Comparison of ENCODE assay signal across 10 mouse cellular contexts in the genomic region with DNA sequence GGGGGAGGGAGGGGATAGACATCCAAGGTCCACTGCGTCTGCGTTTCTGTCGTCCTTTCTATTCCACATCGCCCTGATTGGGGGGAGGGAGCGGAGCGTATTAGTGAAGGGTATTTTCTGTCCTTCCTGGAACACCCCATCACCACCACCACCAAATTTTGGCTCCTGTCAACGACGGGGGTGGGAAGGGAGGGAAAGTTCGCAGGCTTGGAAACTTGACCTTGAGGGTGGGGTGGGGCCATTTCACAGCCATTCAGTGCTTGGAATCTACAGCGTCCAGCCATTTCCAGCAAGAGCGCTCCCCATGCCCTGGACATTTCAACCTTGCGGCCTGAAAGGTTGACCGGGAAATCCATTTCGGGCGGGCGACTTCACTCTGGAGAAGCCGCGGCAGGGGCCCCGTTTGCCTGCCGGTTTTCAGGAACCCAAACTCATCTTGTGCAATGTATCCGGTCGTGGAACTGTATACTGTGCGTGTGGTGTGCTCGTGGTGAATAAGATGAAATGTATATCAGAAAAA. TPM values are rescaled to one million over a fixed set of nuclear protein-coding genes. Genes with fewer than 3 reads are reported as not detected.
DNase-seq lines count a peak whose midpoint lies in the region; ATAC-seq lines count a peak whose summit lies in the region.
"Had no signal": no experiment of that assay in that cellular context is flagged by ENCODE, and none has a peak within 500 bp of the region (broad histone marks: within the 10 kb centered on the region; RNA-seq: fewer than 3 reads in every experiment).

No protein-coding gene starts in this region.

- no peaks in the 10 kb centered on the region for H3K36me3 ChIP-seq in liver, embryonic 11.5 days (ENCODE audit: control insufficient read depth, insufficient read depth, low read length)
- no peaks in the 10 kb centered on the region for H3K36me3 ChIP-seq in hindbrain, embryonic 12.5 days
- H3K36me3 ChIP-seq: G1E had no signal

- H3K27ac ChIP-seq in liver, embryonic 11.5 days (ENCODE audit: low read depth, low read length), result no peak overlapping the region
- H3K27ac ChIP-seq in hindbrain, embryonic 12.5 days, result peak overlapping the region; percentile 70

- 0 out of 2 replicates have a peak overlapping the region, but pooled peaks have one; percentile 7 for H3K4me3 ChIP-seq in liver, embryonic 11.5 days (ENCODE audit: low read depth, low read length)
- peak overlapping the region; percentile 49 for H3K4me3 ChIP-seq in hindbrain, embryonic 12.5 days

- H3K4me2 ChIP-seq in liver, embryonic 11.5 days, result no peak overlapping the region; the same call in 1 of the 2 replicates
- H3K4me2 ChIP-seq in hindbrain, embryonic 12.5 days (replicated peaks), result peak overlapping the region; percentile 52

- 3% methylated on average over 24 of the region's 24 CpGs for WGBS in liver, embryonic 11.5 days
- under 1% methylated on average over 24 of the region's 24 CpGs for WGBS in hindbrain, embryonic 12.5 days

- intact Hi-C loops in gastrocnemius, postnatal 36 days (cut with DNase I), result no loop called here

- no peaks in the 10 kb centered on the region for H3K9me3 ChIP-seq in liver, embryonic 11.5 days (ENCODE audit: control insufficient read depth, low read length)
- H3K9me3 ChIP-seq in hindbrain, embryonic 12.5 days (replicated peaks), result no peaks in the 10 kb centered on the region

- H3K4me1 ChIP-seq in liver, embryonic 11.5 days (replicated peaks; ENCODE audit: control insufficient read depth, insufficient read depth, low read length), result peaks cover 8% of the 10 kb centered on the region; the same call in 1 of the 2 replicates
- peaks cover 36% of the 10 kb centered on the region for H3K4me1 ChIP-seq in hindbrain, embryonic 12.5 days

- no peak for DNase-seq in liver, embryonic 11.5 days (ENCODE audit: low spot score)
- DNase-seq in liver, result no peak
- no peak for DNase-seq in lung, postnatal 10 days
- DNase-seq in gastrocnemius, postnatal 36 days, result no peak
- no peak for DNase-seq in adrenal gland, adult 18-20 months (ENCODE audit: low spot score in 2 of 2)
- no peak for DNase-seq in c-Kit-positive CD71-positive TER-119-positive erythroid progenitor cells, embryonic 14.5 days (ENCODE audit: low spot score)

- no peak for ATAC-seq in liver, embryonic 11.5 days (replicated peaks; ENCODE audit: low FRiP score)
- no peak for ATAC-seq in hindbrain, embryonic 12.5 days (ENCODE audit: low FRiP score)
- peak; percentile 12; the same call in 1 of the 2 replicates for ATAC-seq in megakaryocyte progenitor cell, adult 5-6 weeks (replicated peaks; ENCODE audit: poor library complexity)

- H3K9ac ChIP-seq in liver, embryonic 11.5 days (ENCODE audit: low read depth, low read length), result no peak overlapping the region
- H3K9ac ChIP-seq in hindbrain, embryonic 12.5 days, result peak overlapping the region; percentile 69

- H3K27me3 ChIP-seq in liver, embryonic 11.5 days (replicated peaks; ENCODE audit: control insufficient read depth, insufficient read depth, low read length), result peaks cover 98% of the 10 kb centered on the region
- H3K27me3 ChIP-seq in hindbrain, embryonic 12.5 days, result peaks cover 97% of the 10 kb centered on the region

RNA-seq across cellular contexts. Expression of gene Slc32a1, which starts 4.7 kb away (rescaled TPM):
- 0.05 and 0.06 TPM in 2 replicates for polyA plus RNA-seq in liver, embryonic 11.5 days (2014; fragmentation: Nextera tagmentation; extraction: Ambion mirVana)
- 3.5 and 4.3 TPM in 2 replicates for polyA plus RNA-seq in hindbrain, embryonic 12.5 days (2016; fragmentation: Nextera tagmentation; extraction: Ambion mirVana)
- total RNA-seq in megakaryocyte progenitor cell, adult 5-6 weeks (2015), result 0.05 TPM in 1 of 2 replicates, not detected in the other
- 0.04 TPM in 1 of 2 replicates, not detected in the other for total RNA-seq in megakaryocyte progenitor cell, adult 5-6 weeks (2017)
- not detected for total RNA-seq in gastrocnemius, postnatal 36 days (2021)
- total RNA-seq in adrenal gland, adult 18-20 months (2021), result not detected
- total RNA-seq: G1E; hematopoietic stem cell, adult 5-6 weeks had no signal
- polyA plus RNA-seq: G1E had no signal

RNA-seq across cellular contexts. Expression of gene Actr5, which starts 9.5 kb away (rescaled TPM):
- polyA plus RNA-seq in liver, embryonic 11.5 days (2014; fragmentation: Nextera tagmentation; extraction: Ambion mirVana), result 14.2 and 15.8 TPM in 2 replicates
- polyA plus RNA-seq in hindbrain, embryonic 12.5 days (2016; fragmentation: Nextera tagmentation; extraction: Ambion mirVana), result 21.1 and 23.7 TPM in 2 replicates
- 9.1 and 14.7 TPM in 2 replicates for total RNA-seq in megakaryocyte progenitor cell, adult 5-6 weeks (2015)
- total RNA-seq in megakaryocyte progenitor cell, adult 5-6 weeks (2017), result 14.5 and 18.7 TPM in 2 replicates
- total RNA-seq in gastrocnemius, postnatal 36 days (2021), result 1 to 10 TPM; 2.4 to 3.6 TPM
- 10 to 100 TPM; 11.9 to 12.8 TPM for total RNA-seq in adrenal gland, adult 18-20 months (2021)

RNA-seq across cellular contexts. Expression of gene Ppp1r16b, which starts 50.0 kb away (rescaled TPM):
- 4.4 and 5.2 TPM in 2 replicates for polyA plus RNA-seq in liver, embryonic 11.5 days (2014; fragmentation: Nextera tagmentation; extraction: Ambion mirVana)
- 3.7 and 3.8 TPM in 2 replicates for polyA plus RNA-seq in hindbrain, embryonic 12.5 days (2016; fragmentation: Nextera tagmentation; extraction: Ambion mirVana)
- total RNA-seq in megakaryocyte progenitor cell, adult 5-6 weeks (2015), result 0.17 and 0.30 TPM in 2 replicates
- total RNA-seq in megakaryocyte progenitor cell, adult 5-6 weeks (2017), result 0.07 and 0.08 TPM in 2 replicates
- 1 to 10 TPM; 3.5 to 3.6 TPM for total RNA-seq in gastrocnemius, postnatal 36 days (2021)
- total RNA-seq in adrenal gland, adult 18-20 months (2021), result 10 to 100 TPM in 1 of 2 experiments, 1 to 10 TPM in 1; 6.9 to 11.5 TPM
- polyA plus RNA-seq: G1E had no signal
